Mouse (Mus musculus) midbrain, embryonic 15.5 days (tissue): ENCODE measurements around the gene Vmp1. TPM values are rescaled to one million over a fixed set of nuclear protein-coding genes. Genes with fewer than 3 reads are reported as not detected.

ENCODE experiments used
- ATAC-seq: fragments of 200-750 bp; cut with Nextera tagmentation; replicated peaks from 2 replicates; pipeline ENCODE4 v1.8.0; 2017; ENCODE audit warnings: moderate TSS enrichment
- H3K27ac ChIP-seq: fragments of 300-500 bp; sonication (generic); 2 replicates; pipeline ENCODE4 v1.5.1; 2015; ENCODE audit warnings: mild to moderate bottlenecking, inconsistent platforms
- H3K27me3 ChIP-seq: fragments of 300-500 bp; sonication (generic); replicated peaks from 2 replicates; pipeline ENCODE4 v1.6.1; 2015; ENCODE audit warnings: inconsistent platforms
- H3K36me3 ChIP-seq: fragments of 300-500 bp; sonication (generic); replicated peaks from 2 replicates; pipeline ENCODE4 v1.6.1; 2015; ENCODE audit warnings: inconsistent platforms
- H3K4me1 ChIP-seq: fragments of 300-500 bp; sonication (generic); 2 replicates; pipeline ENCODE4 v1.6.1; 2015; ENCODE audit warnings: inconsistent platforms
- H3K4me2 ChIP-seq: fragments of 300-500 bp; sonication (generic); 2 replicates; pipeline ENCODE4 v1.6.1; 2015; ENCODE audit warnings: inconsistent platforms, mild to moderate bottlenecking, moderate library complexity
- H3K4me3 ChIP-seq: fragments of 300-500 bp; sonication (generic); 2 replicates; pipeline ENCODE4 v1.5.1; 2015; ENCODE audit warnings: mild to moderate bottlenecking, inconsistent platforms
- H3K9ac ChIP-seq: fragments of 300-500 bp; sonication (generic); 2 replicates; pipeline ENCODE4 v1.6.1; 2015; ENCODE audit warnings: mild to moderate bottlenecking, inconsistent platforms
- H3K9me3 ChIP-seq: fragments of 300-500 bp; sonication (generic); 2 replicates; pipeline ENCODE4 v1.6.1; 2016; ENCODE audit warnings: inconsistent platforms
- WGBS: fragments of 180-500 bp; shearing (Covaris S2); methylation state at CpG from one replicate; pipeline ENCODE4 v1.1.7; 2015; ENCODE audit warnings: mixed read lengths; 5-methylcytosine and 5-hydroxymethylcytosine counted together
- polyA plus RNA-seq: library from polyadenylated mRNA; unstranded; fragments of >200 nt; fragmentation: Nextera tagmentation; extraction: Ambion mirVana; gene quantifications from 2 replicates; pipeline ENCODE4 v1.2.1, GENCODE M21; 2015

Gene Vmp1
- polyA plus RNA-seq, 1 experiment from 2014 or later = 111 TPM

DNA sequence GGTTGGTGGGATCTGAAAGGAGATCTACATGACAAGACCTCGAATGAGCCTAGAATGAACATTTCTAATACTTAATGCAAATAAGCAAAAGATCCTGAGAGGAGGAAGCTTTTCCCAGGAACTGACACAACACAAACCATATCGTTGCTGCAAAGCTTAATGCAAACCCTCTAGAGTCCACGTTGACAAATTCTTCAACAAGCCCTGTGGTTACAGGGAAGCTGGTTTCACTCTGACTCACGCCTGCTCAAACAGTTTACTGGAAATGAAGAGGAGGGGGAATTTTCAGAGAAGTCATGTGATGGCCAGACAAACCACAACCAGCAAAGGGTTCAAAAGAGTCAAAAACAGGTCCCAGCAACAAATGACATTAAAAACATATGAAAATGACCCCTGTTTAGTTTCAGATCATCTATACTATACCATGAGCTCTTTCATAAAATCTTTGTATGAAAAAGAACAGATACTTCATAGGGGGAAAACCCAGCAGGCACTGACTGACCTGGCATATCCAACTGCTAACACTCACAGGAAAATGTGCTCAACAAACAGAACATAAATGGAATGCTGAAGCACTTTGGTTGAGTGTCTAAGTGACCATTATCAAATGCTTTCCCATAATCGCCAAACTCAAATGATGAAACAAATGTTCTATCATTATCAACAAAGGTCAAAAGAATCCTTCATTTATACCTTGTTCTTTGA lies 59.2 kb downstream of the Vmp1 start:
- no peak overlapping the region for H3K4me2 ChIP-seq
- H3K36me3 ChIP-seq = no peaks in the 10 kb centered on the region
- H3K4me3 ChIP-seq = no peak overlapping the region
- no peak for ATAC-seq
- no peaks in the 10 kb centered on the region for H3K9me3 ChIP-seq
- 0 out of 2 replicates have a peak, but pooled peaks cover 4% of the 10 kb centered on the region for H3K4me1 ChIP-seq
- no peaks in the 10 kb centered on the region for H3K27me3 ChIP-seq
- H3K9ac ChIP-seq = no peak overlapping the region
- no peak overlapping the region for H3K27ac ChIP-seq
- 80% methylated on average over 5 of the region's 5 CpGs for WGBS

DNA sequence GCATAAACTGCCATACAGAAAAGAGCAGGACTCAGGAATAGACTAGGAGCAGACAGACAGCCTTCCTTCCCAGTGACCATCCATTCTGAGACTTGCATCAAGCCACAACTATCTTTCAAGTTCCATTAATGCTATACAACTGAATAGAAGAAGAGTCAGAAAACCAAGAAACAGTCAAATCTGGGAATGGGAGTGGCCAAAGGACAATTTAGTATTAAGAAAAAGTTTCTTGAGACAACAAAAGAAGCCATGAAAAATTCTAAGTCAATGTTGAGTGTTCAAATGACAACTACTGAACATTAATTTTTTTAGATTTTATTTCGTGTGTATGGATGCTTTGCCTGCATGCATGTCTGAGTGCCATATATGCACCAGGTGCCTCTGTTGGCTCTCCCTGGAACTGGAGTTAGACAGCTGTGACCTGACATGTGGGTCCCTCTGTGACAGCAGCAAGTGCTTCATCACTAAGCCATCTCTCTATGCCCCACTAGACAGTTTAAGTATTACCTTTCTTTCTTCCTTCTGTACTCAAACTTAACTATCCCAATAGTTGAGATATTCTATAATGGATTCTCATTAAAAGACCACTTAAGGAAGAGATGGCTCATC lies 60.1 kb downstream of the Vmp1 start:
- no peak overlapping the region for H3K27ac ChIP-seq
- no peak for ATAC-seq
- H3K9me3 ChIP-seq = no peaks in the 10 kb centered on the region
- H3K9ac ChIP-seq = no peak overlapping the region
- 0 out of 2 replicates have a peak, but pooled peaks cover 4% of the 10 kb centered on the region for H3K4me1 ChIP-seq
- no peaks in the 10 kb centered on the region for H3K27me3 ChIP-seq
- 94% methylated on average over 1 of the region's 1 CpGs for WGBS
- no peaks in the 10 kb centered on the region for H3K36me3 ChIP-seq
- H3K4me3 ChIP-seq = no peak overlapping the region
- no peak overlapping the region for H3K4me2 ChIP-seq

GRCm38 (mm10) chr11:86622191-86622912 lies 61.3 kb downstream of the Vmp1 start:
- no peak overlapping the region for H3K4me3 ChIP-seq
- no peaks in the 10 kb centered on the region for H3K36me3 ChIP-seq
- 0 out of 2 replicates have a peak, but pooled peaks cover 4% of the 10 kb centered on the region for H3K4me1 ChIP-seq
- H3K27me3 ChIP-seq = no peaks in the 10 kb centered on the region
- no peak overlapping the region for H3K4me2 ChIP-seq
- H3K27ac ChIP-seq = no peak overlapping the region
- 81% methylated on average over 1 of the region's 1 CpGs for WGBS
- no peak overlapping the region for H3K9ac ChIP-seq
- no peak for ATAC-seq
- H3K9me3 ChIP-seq = no peaks in the 10 kb centered on the region

DNA sequence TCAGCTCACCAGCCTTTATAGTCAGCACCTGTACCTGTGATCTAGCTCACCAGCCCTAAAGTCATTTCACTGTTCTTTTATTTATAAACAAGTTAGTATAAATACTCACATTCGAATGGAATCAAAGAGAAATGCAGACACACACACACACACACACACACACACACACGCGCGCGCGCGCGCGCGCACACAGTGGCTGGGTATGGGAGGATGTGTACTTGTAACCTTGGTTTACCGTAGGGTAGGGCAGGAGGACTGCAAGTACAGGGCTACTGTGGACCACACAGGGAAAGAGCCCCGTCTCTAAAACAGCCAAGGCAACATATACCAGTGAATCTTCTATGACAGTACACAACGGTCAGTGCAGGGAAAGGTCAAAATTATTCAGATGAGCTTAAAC lies 62.5 kb downstream of the Vmp1 start:
- H3K27ac ChIP-seq = no peak overlapping the region

DNA sequence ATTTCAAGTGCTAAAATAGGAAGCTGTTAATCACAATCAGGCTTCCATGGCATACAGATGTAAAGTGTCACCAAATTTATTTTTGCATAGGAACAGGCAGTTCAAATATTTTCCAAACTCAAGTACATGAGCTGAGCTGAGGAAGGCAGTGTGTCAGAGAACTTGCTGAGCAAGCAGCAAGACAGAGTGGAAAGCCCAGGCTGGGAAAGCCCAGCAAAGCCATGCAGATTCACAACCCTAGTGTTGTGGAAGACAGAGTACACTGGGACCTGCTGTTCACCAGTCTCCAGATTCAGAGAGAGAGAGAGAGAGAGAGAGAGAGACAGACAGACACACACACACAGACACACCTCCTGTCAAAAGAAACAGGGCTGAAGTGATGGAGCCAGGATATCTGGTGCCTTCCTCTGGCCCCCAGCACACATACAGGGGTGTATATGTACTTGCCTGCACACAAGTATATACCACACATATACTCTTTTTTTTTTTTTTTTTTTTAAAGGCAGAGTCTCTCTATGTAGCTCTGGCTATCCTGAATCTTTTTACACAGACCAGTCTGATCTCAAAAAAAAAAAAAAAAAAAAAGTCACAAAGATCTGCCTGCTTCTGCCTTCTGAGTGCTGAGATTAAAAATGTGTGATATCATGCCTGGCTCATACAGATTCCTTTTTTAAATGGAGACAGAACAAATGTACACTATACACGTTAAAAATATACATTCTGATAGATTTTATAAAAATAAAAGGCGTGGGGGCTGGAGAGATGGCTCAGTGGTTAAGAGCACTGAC lies 64.9 kb downstream of the Vmp1 start:
- no peak overlapping the region for H3K9ac ChIP-seq
- no peak for ATAC-seq
- no peaks in the 10 kb centered on the region for H3K27me3 ChIP-seq
- 86% methylated on average over 2 of the region's 2 CpGs for WGBS
- 0 out of 2 replicates have a peak, but pooled peaks cover 4% of the 10 kb centered on the region for H3K4me1 ChIP-seq
- no peak overlapping the region for H3K4me3 ChIP-seq
- no peaks in the 10 kb centered on the region for H3K9me3 ChIP-seq
- no peaks in the 10 kb centered on the region for H3K36me3 ChIP-seq
- H3K27ac ChIP-seq = no peak overlapping the region
- no peak overlapping the region for H3K4me2 ChIP-seq

More for the DNA sequence above, 62.5 kb downstream of the Vmp1 start:
- Histone ChIP-seq H3K4me1 (0 out of 2 replicates have a peak, but pooled peaks cover 4% of the 10 kb centered on the region), H3K4me3 (no peak overlapping the region), H3K36me3 (no peaks in the 10 kb centered on the region), H3K9ac (no peak overlapping the region), H3K9me3 (no peaks in the 10 kb centered on the region), H3K27me3 (no peaks in the 10 kb centered on the region), H3K4me2 (no peak overlapping the region)
- no peak for ATAC-seq
- WGBS = 94% methylated on average over 13 of the region's 13 CpGs

- Histone ChIP-seq H3K4me3 (no peak overlapping the region), H3K27ac (no peak overlapping the region), H3K4me2 (no peak overlapping the region), H3K27me3 (no peaks in the 10 kb centered on the region), H3K36me3 (no peaks in the 10 kb centered on the region), H3K9ac (no peak overlapping the region), H3K9me3 (no peaks in the 10 kb centered on the region), H3K4me1 (no peaks in the 10 kb centered on the region)
- 86% methylated on average over 5 of the region's 5 CpGs for WGBS
- ATAC-seq = no peak
Observed at GRCm38 (mm10) chr11:86614607-86615006, 69.0 kb downstream of the Vmp1 start.

DNA sequence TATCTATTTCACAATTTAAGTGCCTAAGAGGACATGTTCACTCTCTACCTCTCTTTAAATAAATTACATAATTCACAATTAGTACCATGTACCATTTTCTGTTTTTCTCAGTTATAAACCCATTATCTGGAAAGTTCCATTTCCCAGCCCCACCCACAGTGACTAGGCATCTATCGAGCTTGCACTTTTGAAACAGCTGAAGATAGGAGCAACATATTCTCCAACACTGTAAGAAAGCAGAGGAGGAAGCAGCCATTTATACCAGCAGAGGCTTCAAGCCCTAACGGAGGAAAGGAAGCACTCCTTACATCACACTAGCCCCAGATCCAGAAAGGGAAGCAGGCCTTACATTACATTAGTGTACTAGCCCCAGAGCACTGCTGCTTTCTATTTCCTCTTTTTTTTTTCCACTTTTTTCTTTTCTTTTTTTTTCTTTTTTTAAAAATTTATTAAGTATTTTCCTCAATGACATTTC lies 69.5 kb downstream of the Vmp1 start:
- H3K4me2 ChIP-seq = no peak overlapping the region
- 75% methylated on average over 2 of the region's 2 CpGs for WGBS
- no peak overlapping the region for H3K27ac ChIP-seq
- no peaks in the 10 kb centered on the region for H3K36me3 ChIP-seq
- no peaks in the 10 kb centered on the region for H3K27me3 ChIP-seq
- H3K4me1 ChIP-seq = no peaks in the 10 kb centered on the region
- H3K9me3 ChIP-seq = no peaks in the 10 kb centered on the region
- H3K4me3 ChIP-seq = no peak overlapping the region
- no peak for ATAC-seq
- no peak overlapping the region for H3K9ac ChIP-seq

GRCm38 (mm10) chr11:86611991-86612390 lies 71.6 kb downstream of the Vmp1 start:
- Histone ChIP-seq H3K36me3 (no peaks in the 10 kb centered on the region), H3K27me3 (no peaks in the 10 kb centered on the region), H3K4me1 (no peaks in the 10 kb centered on the region), H3K4me2 (no peak overlapping the region), H3K27ac (no peak overlapping the region), H3K9me3 (no peaks in the 10 kb centered on the region), H3K9ac (no peak overlapping the region), H3K4me3 (no peak overlapping the region)
- no peak for ATAC-seq
- WGBS = 96% methylated on average over 1 of the region's 1 CpGs

DNA sequence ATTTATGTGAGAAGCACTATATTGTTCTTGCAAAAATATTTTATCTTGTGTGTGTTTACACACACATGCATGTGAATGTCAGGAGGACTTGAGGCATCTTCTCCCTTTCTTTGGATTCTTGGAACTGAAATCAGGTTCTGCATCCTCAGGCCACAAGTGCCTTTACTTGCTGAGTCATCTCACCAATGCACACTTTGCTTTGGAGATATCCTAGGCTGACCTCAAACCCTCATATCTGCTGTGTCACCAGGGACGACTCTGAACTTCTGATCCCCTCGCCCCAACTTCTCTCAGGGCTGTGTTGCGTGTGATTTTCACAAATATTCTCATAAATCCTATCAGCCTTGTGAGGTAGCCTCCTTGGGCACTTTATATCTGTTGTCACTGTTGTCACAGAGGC lies 73.4 kb downstream of the Vmp1 start:
- Histone ChIP-seq H3K27ac (no peak overlapping the region), H3K36me3 (peaks cover 7% of the 10 kb centered on the region; the same call in 1 of the 2 replicates), H3K27me3 (no peaks in the 10 kb centered on the region), H3K9me3 (no peaks in the 10 kb centered on the region), H3K4me2 (no peak overlapping the region), H3K9ac (no peak overlapping the region), H3K4me1 (no peaks in the 10 kb centered on the region), H3K4me3 (no peak overlapping the region)
- 96% methylated on average over 3 of the region's 3 CpGs for WGBS
- ATAC-seq = no peak

GRCm38 (mm10) chr11:86607808-86608350 lies 75.8 kb downstream of the Vmp1 start:
- Histone ChIP-seq H3K27ac (no peak overlapping the region), H3K4me1 (no peaks in the 10 kb centered on the region), H3K4me2 (no peak overlapping the region), H3K9me3 (no peaks in the 10 kb centered on the region), H3K36me3 (peaks cover 7% of the 10 kb centered on the region; the same call in 1 of the 2 replicates), H3K27me3 (no peaks in the 10 kb centered on the region), H3K9ac (no peak overlapping the region), H3K4me3 (no peak overlapping the region)
- ATAC-seq = no peak
- whole genome bisulfite sequencing = 89% methylated on average over 2 of the region's 2 CpGs

- no peak for ATAC-seq
- H3K36me3 ChIP-seq = peaks cover 7% of the 10 kb centered on the region; the same call in 1 of the 2 replicates
- no peak overlapping the region for H3K4me3 ChIP-seq
- no peak overlapping the region for H3K4me2 ChIP-seq
- no peak overlapping the region for H3K27ac ChIP-seq
- no peaks in the 10 kb centered on the region for H3K4me1 ChIP-seq
- no peak overlapping the region for H3K9ac ChIP-seq
- 96% methylated on average over 2 of the region's 2 CpGs for WGBS
- H3K27me3 ChIP-seq = no peaks in the 10 kb centered on the region
- no peaks in the 10 kb centered on the region for H3K9me3 ChIP-seq
Observed at GRCm38 (mm10) chr11:86606621-86607339, 76.9 kb downstream of the Vmp1 start.
